Mouse (Mus musculus) ovary, postnatal 36 days (tissue): ENCODE data around the gene Zbtb46.
A peak's percentile ranks its signal among the peaks of the same experiment; 100 is the strongest.

Experiments used
- DNase-seq: peaks from one replicate; pipeline ENCODE4 v3.0.0; 2022; ENCODE audit warnings: low spot score, mixed read lengths

Gene Zbtb46

GRCm38 (mm10) chr2:181364860-181365596, 94.2 kb downstream of the Zbtb46 start, which contains the start of the genes Zgpat and Arfrp1:
Gene Zgpat (plus strand): TSS chr2:181364928.
Gene Arfrp1 (minus strand): TSS chr2:181365404.
- DNase-seq, result peak; percentile 88

DNA sequence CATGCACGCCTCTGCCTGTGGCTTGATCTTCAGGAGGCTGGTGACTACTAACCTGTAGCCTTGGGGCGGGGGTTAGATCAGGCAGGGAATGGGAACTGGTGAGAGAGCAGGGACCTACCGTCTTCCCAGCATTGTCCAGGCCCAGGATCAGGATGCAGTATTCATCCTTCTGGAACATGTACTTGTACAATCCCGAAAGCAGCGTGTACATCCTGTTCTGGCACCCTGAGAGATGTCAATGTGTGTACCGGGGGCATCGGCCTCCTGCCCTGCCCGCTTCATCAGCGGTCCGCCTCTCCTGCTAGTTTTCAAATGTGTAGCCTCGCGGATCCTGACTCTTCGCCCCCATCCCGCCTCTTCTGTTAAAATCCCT, 94.8 kb downstream of the Zbtb46 start:
- no peak for DNase-seq

DNA sequence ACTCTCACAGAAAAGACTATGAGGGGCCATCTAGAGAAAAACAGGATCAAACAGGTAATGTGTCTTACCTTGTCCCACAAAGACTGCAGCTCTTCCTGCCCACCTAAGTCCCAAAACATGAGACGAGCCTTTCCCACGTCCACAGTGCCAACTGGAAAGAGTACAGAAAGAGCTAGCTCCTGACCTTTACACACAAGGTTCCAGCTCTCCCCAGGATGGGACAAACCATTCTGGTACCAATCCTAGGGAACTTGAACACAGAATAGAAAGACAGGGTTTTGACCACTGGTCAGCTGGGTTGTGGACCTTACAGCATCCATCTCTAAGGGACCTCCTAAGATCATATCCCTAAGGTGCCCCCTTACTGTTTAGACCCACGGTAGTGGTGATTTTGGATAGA, 95.3 kb downstream of the Zbtb46 start:
- no peak for DNase-seq

DNA sequence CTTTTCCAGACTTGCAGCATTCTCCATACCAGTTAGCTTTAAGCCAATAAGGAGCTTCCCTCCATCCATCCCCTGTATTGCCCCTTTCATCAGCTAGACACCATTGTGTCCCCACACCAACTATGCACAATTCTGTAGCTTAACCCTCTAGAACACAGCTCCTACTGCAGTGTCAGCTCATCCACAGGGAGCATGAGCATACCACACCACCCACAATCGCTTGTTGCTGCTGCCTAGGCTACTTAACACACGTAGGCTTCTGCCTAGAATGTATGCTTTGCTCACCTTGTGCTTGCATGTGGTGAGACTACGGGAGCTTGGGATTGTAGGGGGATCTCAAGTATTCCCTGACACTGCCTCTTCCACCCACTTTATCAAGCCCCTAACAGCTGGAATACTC, 102.4 kb downstream of the Zbtb46 start:
- DNase-seq, result no peak

- no peak for DNase-seq
These were observed 116.5 kb downstream of the Zbtb46 start for GRCm38 (mm10) chr2:181342766-181343165.

GRCm38 (mm10) chr2:181340426-181340825, 118.8 kb downstream of the Zbtb46 start:
- DNase-seq, result no peak
